Mouse (Mus musculus): ENCODE data around the gene Slc52a3. TPM values are rescaled to one million over a fixed set of nuclear protein-coding genes. Genes with fewer than 3 reads are reported as not detected.

Gene Slc52a3
- polyA plus RNA-seq, 1 experiment from 2014 or later: 7.0 TPM

DNA sequence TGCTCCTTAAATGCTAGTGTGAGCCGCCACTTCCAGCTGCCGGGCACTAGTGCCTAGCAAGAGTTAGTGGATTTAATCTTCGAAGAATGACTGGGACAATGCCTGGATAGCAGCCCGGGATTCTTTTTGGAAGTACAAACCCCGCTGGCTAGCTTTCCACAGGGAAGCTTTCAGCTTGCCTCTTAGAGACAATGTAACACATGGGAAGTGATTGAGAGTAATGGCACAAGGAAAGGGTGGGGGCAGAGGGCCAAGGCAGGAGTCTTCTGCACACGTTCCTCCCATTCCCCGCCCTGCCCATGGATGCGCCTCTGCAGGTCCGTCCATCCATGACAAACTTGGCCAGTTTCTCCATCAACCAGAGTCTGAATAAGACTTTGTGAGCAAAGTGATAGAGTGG lies 20.4 kb downstream of the Slc52a3 start:
- H3K9me3 ChIP-seq (ENCODE audit: control insufficient read depth, low read length): no peaks in the 10 kb centered on the region
- 74% methylated on average over 9 of the region's 9 CpGs for WGBS
- H3K4me2 ChIP-seq (ENCODE audit: low read depth, low read length): no peak overlapping the region
- no peak for ATAC-seq
- H3K4me1 ChIP-seq (ENCODE audit: control insufficient read depth, insufficient read depth, low read length): peaks cover 10% of the 10 kb centered on the region; the same call in 1 of the 2 replicates
- H3K27me3 ChIP-seq (replicated peaks; ENCODE audit: control insufficient read depth, insufficient read depth, low read length): no peaks in the 10 kb centered on the region
- no peaks in the 10 kb centered on the region for H3K36me3 ChIP-seq (ENCODE audit: control insufficient read depth, insufficient read depth, low read length)
- H3K4me3 ChIP-seq (ENCODE audit: low read length): no peak overlapping the region
- no peak overlapping the region for H3K27ac ChIP-seq (ENCODE audit: low read length)
- H3K9ac ChIP-seq (ENCODE audit: low read depth, low read length): no peak overlapping the region

DNA sequence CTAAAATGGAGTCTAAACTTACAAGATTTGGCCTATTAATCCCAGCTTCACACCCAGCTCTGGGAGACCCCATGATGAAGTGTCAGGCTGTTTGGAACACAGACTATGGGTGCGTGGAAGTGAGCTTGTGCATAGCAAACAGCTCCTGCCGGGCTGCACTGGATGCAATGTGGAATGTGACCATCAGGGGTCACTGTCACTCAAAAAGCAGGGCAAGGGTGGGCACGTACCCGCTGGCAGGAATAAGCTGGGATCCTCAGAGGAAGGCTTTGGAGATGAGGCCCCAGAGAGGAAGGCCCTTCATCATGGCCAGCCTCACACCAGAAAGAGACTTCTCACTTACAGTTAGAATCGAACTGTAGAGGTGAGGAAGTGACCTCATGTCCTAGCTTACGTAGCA lies 23.9 kb downstream of the Slc52a3 start:
- WGBS: 25% methylated on average over 6 of the region's 6 CpGs
- H3K27me3 ChIP-seq (replicated peaks; ENCODE audit: control insufficient read depth, insufficient read depth, low read length): no peaks in the 10 kb centered on the region
- H3K9ac ChIP-seq (ENCODE audit: low read depth, low read length): no peak overlapping the region
- H3K4me2 ChIP-seq (ENCODE audit: low read depth, low read length): no peak overlapping the region
- ATAC-seq: no peak
- no peak overlapping the region for H3K4me3 ChIP-seq (ENCODE audit: low read length)
- no peaks in the 10 kb centered on the region for H3K36me3 ChIP-seq (ENCODE audit: control insufficient read depth, insufficient read depth, low read length)
- no peaks in the 10 kb centered on the region for H3K4me1 ChIP-seq (ENCODE audit: control insufficient read depth, insufficient read depth, low read length)
- no peaks in the 10 kb centered on the region for H3K9me3 ChIP-seq (ENCODE audit: control insufficient read depth, low read length)
- H3K27ac ChIP-seq (ENCODE audit: low read length): no peak overlapping the region

DNA sequence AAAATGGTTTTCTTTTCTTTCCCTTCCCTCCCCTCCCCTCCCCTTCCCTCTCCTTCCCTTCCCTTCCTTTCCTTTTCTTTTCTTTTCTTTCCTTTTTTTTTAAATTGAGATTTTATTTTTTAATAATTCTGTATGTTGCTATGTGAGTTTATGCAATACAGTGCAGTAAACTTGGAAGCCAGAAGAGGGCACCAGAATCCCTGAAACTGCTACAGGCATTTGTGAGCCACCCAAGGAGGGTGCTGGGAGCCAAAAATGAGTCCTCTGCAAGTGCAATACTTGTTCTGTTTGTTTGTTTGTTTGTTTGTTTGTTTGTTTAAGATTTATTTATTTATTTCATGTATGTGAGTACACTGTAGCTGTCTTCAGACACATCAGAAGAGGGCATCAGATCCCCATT lies 25.7 kb downstream of the Slc52a3 start:
- no peak for ATAC-seq
- no peak overlapping the region for H3K4me3 ChIP-seq (ENCODE audit: low read length)

DNA sequence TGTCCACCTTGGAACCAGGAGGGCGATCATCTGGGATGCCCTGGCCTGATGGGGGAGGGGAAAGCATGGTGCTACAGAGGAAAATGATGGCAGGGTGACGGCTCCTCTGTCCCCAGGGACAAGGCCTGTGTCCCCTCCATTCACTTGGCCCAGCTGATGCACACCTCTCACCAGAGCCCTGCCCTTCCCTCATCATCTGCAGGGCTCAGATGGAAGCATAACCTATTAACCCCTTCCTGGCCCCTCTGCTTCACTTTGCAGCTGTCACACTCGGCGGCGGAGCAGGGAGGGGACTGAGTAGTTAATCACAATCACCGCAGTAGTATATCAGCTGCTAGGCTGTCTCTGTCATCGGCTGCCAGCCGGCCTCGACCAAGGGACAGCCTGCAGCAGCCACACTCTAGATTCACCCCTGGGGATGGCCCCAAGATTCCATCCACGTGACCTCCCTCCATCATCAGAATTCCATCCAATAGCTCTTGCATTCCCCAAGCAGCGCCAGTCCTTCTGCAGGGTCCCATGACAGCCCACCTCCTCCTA lies 28.6 kb downstream of the Slc52a3 start:
- ATAC-seq: no peak
- Histone ChIP-seq H3K36me3 (ENCODE audit: control insufficient read depth, insufficient read depth, low read length) (no peaks in the 10 kb centered on the region), H3K27me3 (replicated peaks; ENCODE audit: control insufficient read depth, insufficient read depth, low read length) (no peaks in the 10 kb centered on the region), H3K4me3 (ENCODE audit: low read length) (no peak overlapping the region), H3K9me3 (ENCODE audit: control insufficient read depth, low read length) (no peaks in the 10 kb centered on the region), H3K9ac (ENCODE audit: low read depth, low read length) (no peak overlapping the region), H3K27ac (ENCODE audit: low read length) (no peak overlapping the region), H3K4me1 (ENCODE audit: control insufficient read depth, insufficient read depth, low read length) (no peaks in the 10 kb centered on the region), H3K4me2 (ENCODE audit: low read depth, low read length) (no peak overlapping the region)
- 57% methylated on average over 11 of the region's 11 CpGs for WGBS

More for the DNA sequence above, 25.7 kb downstream of the Slc52a3 start:
- H3K9ac ChIP-seq (ENCODE audit: low read depth, low read length): no peak overlapping the region
- H3K27me3 ChIP-seq (replicated peaks; ENCODE audit: control insufficient read depth, insufficient read depth, low read length): no peaks in the 10 kb centered on the region
- no peaks in the 10 kb centered on the region for H3K9me3 ChIP-seq (ENCODE audit: control insufficient read depth, low read length)
- no peak overlapping the region for H3K27ac ChIP-seq (ENCODE audit: low read length)
- H3K4me2 ChIP-seq (ENCODE audit: low read depth, low read length): no peak overlapping the region
- H3K36me3 ChIP-seq (ENCODE audit: control insufficient read depth, insufficient read depth, low read length): no peaks in the 10 kb centered on the region
- no peaks in the 10 kb centered on the region for H3K4me1 ChIP-seq (ENCODE audit: control insufficient read depth, insufficient read depth, low read length)

DNA sequence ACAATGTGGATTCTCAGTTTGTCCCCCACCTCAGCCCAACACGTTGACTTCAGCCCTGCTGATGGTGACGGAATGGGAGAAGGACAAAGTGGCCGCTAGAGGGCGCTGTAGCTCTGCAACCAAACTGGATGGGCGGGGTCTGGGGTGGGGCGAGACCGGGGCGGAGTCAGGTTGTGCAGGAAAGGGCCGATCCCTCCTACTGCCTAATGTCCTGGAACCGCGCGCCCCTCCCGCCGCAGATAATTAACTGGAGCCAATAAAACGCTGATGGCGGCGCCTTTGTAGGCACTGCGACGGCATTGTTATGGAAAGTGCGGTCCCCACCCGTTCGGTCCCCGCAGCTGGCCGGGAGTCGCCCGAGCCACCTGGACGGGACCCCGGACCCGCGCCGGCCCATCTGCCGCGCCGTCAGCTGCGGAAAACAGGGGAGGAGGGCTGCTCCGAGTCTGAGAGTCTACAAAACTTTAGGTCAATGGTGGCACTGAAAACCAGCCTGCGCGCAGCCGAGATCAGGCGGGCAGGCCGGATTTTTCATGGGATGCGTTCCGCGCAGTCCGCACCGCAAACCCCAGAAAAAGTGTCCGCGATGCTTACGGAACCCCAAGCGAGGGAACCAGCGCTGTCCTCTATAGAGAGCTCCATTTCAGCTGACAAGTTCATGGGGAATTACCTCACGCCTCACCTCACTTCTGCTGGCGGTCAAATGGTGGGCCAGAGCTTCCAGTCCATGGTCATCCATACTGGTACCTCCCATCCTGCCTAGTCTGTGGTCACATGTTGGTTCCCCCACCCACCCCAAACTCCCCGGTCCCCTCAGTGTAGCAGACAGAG lies 33.2 kb downstream of the Slc52a3 start:
- H3K4me2 ChIP-seq (ENCODE audit: low read depth, low read length): peak overlapping the region; percentile 87

DNA sequence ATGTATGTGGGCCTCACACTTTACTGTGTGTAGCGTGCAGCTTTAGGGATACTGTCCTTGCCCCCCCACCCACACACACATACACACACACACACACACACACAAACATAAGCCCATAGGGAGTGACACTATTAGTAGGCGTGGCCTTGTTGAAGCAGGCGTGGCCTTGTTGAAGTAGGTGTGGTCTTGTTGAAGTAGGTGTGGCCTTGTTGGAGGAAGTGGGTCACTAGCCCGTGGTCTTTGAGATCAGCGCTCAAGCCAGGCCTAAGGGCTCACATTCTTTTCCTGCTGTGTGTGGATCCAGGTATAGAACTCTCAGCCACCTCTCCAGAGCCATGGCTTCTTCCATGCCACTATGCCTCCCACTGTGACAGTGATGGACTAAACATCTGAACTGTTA lies 34.7 kb downstream of the Slc52a3 start:
- H3K27ac ChIP-seq (ENCODE audit: low read length): no peak overlapping the region
- H3K9me3 ChIP-seq (ENCODE audit: control insufficient read depth, low read length): peaks cover 7% of the 10 kb centered on the region
- no peak overlapping the region for H3K9ac ChIP-seq (ENCODE audit: low read depth, low read length)
- H3K4me2 ChIP-seq (ENCODE audit: low read depth, low read length): no peak overlapping the region
- no peak overlapping the region for H3K4me3 ChIP-seq (ENCODE audit: low read length)
- ATAC-seq: no peak
- 73% methylated on average over 5 of the region's 5 CpGs for WGBS
- H3K36me3 ChIP-seq (ENCODE audit: control insufficient read depth, insufficient read depth, low read length): no peaks in the 10 kb centered on the region
- no peaks in the 10 kb centered on the region for H3K4me1 ChIP-seq (ENCODE audit: control insufficient read depth, insufficient read depth, low read length)
- H3K27me3 ChIP-seq (replicated peaks; ENCODE audit: control insufficient read depth, insufficient read depth, low read length): peaks cover 3% of the 10 kb centered on the region; the same call in 1 of the 2 replicates

More for the DNA sequence above, 33.2 kb downstream of the Slc52a3 start:
- Histone ChIP-seq H3K36me3 (ENCODE audit: control insufficient read depth, insufficient read depth, low read length) (no peaks in the 10 kb centered on the region), H3K4me3 (ENCODE audit: low read length) (peak overlapping the region; percentile 66), H3K9me3 (ENCODE audit: control insufficient read depth, low read length) (no peaks in the 10 kb centered on the region), H3K4me1 (ENCODE audit: control insufficient read depth, insufficient read depth, low read length) (no peaks in the 10 kb centered on the region), H3K9ac (ENCODE audit: low read depth, low read length) (peak overlapping the region; percentile 72), H3K27ac (ENCODE audit: low read length) (no peak overlapping the region), H3K27me3 (replicated peaks; ENCODE audit: control insufficient read depth, insufficient read depth, low read length) (peaks cover 3% of the 10 kb centered on the region; the same call in 1 of the 2 replicates)
- under 1% methylated on average over 54 of the region's 54 CpGs for WGBS
- ATAC-seq: peak; percentile 98

DNA sequence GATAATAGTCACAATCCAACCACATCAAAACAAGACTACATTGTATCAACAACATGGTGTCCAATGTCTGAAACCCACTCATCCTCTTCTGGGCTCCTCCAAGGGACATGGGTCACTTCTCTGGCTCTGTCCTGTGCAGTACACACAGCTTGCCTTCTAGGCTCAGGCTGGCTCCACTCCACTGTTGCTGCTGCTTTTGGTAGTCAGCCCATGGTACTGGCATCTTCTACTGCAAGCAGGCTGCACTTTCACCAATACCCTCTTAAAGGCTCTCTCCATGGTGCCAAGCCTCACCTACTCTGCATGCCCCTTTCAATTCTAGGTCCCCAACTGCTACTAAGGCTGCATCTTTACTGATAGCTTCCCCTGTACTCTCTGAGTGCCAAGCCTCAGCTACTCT lies 43.8 kb downstream of the Slc52a3 start:
- Histone ChIP-seq H3K9me3 (ENCODE audit: control insufficient read depth, low read length) (peaks cover 7% of the 10 kb centered on the region), H3K27ac (ENCODE audit: low read length) (no peak overlapping the region), H3K9ac (ENCODE audit: low read depth, low read length) (no peak overlapping the region), H3K4me2 (ENCODE audit: low read depth, low read length) (no peak overlapping the region), H3K4me3 (ENCODE audit: low read length) (no peak overlapping the region), H3K36me3 (ENCODE audit: control insufficient read depth, insufficient read depth, low read length) (no peaks in the 10 kb centered on the region), H3K27me3 (replicated peaks; ENCODE audit: control insufficient read depth, insufficient read depth, low read length) (peaks cover 6% of the 10 kb centered on the region; the same call in 1 of the 2 replicates), H3K4me1 (ENCODE audit: control insufficient read depth, insufficient read depth, low read length) (no peaks in the 10 kb centered on the region)
- ATAC-seq: no peak

DNA sequence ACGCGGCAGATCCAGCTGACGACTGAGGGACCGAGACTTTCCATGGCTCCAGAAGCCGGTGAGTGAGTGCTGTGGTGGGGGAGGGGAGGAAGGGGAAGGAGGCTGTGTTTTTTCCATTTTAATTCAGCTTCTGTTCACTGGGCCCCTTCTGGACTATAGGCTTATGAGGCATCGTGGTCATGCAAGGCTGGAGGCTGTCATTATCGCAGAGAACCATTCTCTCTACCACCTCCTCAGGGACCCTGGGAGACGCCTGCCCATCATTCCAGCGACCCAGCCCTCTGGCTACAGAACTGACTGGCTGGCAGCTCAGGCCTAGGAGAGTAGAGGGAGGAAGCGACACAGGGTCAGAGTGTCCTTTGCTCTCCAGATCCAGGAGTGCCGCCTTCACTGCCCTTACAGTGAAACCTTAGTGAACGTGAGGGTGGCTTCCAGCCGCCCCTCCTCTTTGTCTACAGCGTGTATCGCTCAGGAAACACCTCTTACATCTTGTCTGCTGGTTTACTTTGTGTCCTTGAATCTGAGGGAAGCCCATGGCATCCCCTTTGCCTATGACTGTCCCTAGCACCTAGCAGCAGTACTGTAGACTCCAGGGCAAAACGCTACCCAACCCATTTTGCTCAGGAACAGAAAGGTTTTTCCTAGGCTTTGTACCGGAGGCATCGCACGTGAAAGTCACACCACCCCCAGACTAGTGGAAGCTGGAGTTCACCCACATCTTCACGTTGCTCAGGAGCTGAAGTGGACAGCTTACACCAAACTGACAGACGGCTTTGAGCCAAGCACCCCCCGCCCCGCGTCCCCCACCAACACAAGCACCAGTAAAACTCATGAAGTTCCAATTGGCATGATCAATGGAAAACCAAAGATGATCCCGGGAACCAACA lies 51.0 kb downstream of the Slc52a3 start:
- Histone ChIP-seq H3K4me1 (ENCODE audit: control insufficient read depth, insufficient read depth, low read length) (peaks cover 14% of the 10 kb centered on the region), H3K9me3 (ENCODE audit: control insufficient read depth, low read length) (no peaks in the 10 kb centered on the region), H3K27ac (ENCODE audit: low read length) (no peak overlapping the region), H3K36me3 (ENCODE audit: control insufficient read depth, insufficient read depth, low read length) (no peaks in the 10 kb centered on the region), H3K4me3 (ENCODE audit: low read length) (no peak overlapping the region), H3K9ac (ENCODE audit: low read depth, low read length) (no peak overlapping the region), H3K27me3 (replicated peaks; ENCODE audit: control insufficient read depth, insufficient read depth, low read length) (peaks cover 39% of the 10 kb centered on the region), H3K4me2 (ENCODE audit: low read depth, low read length) (no peak overlapping the region)
- WGBS: 5% methylated on average over 25 of the region's 25 CpGs
- no peak for ATAC-seq
